Mouse (Mus musculus) bone marrow macrophage, adult 2 months (primary cell): ENCODE results near the gene Enho.
A peak's percentile ranks its signal among the peaks of the same experiment; 100 is the strongest.

Source experiments
- CTCF ChIP-seq: IDR thresholded peaks from 2 replicates; pipeline ENCODE4 v1.5.1; 2012; ENCODE audit warnings: low read depth, mild to moderate bottlenecking, low read length, moderate library complexity
- POLR2A ChIP-seq: IDR thresholded peaks from 2 replicates; pipeline ENCODE4 v1.6.1; 2012; ENCODE audit warnings: mild to moderate bottlenecking, low read depth, low read length, borderline replicate concordance

DNA sequence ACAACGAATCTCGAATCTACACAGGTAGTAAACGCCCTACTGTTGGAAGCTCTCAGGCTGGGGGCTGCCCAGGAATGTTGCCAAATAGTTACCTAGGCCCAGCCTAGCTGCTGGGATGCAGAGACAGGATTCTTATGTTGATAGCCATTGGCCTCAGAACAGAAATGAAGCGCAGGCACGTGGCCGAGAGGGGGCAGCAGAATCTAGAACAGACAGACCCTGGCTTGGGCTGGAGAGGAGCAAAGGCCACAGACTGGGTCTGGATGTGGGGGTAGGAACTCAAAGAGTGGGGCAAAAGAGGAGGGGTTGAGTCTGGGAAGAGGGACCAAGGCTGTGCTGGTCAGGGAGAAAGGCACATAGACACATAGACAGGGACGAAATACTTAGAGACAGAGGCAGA is 14.1 kb upstream of the Enho start:
- TF ChIP-seq CTCF (peak; percentile 51; the same call in 1 of the 2 replicates), POLR2A (no peak)
